Mouse (Mus musculus) cortical plate, adult 2 months (tissue): ENCODE results near the gene Zbtb8b.

ENCODE experiments used
- CTCF ChIP-seq: fragments of 200-500 bp; IDR thresholded peaks from 2 replicates; pipeline ENCODE4 v1.5.1; 2011; ENCODE audit warnings: mild to moderate bottlenecking, control low read depth, low read length; ENCODE audit not compliant: insufficient read depth; ENCODE audit errors: extremely low read depth
- POLR2A ChIP-seq: fragments of 200-500 bp; IDR thresholded peaks from 2 replicates; pipeline ENCODE4 v1.6.1; 2011; ENCODE audit warnings: mild to moderate bottlenecking, low read length, control low read depth; ENCODE audit not compliant: insufficient read depth; ENCODE audit errors: extremely low read depth

- TF ChIP-seq CTCF, result no peak
- TF ChIP-seq POLR2A, result no peak
Observed at GRCm38 (mm10) chr4:129388404-129388803, 52.2 kb downstream of the Zbtb8b start.
